Mouse (Mus musculus): ENCODE results near the gene Ptcd2.

Gene Ptcd2

DNA sequence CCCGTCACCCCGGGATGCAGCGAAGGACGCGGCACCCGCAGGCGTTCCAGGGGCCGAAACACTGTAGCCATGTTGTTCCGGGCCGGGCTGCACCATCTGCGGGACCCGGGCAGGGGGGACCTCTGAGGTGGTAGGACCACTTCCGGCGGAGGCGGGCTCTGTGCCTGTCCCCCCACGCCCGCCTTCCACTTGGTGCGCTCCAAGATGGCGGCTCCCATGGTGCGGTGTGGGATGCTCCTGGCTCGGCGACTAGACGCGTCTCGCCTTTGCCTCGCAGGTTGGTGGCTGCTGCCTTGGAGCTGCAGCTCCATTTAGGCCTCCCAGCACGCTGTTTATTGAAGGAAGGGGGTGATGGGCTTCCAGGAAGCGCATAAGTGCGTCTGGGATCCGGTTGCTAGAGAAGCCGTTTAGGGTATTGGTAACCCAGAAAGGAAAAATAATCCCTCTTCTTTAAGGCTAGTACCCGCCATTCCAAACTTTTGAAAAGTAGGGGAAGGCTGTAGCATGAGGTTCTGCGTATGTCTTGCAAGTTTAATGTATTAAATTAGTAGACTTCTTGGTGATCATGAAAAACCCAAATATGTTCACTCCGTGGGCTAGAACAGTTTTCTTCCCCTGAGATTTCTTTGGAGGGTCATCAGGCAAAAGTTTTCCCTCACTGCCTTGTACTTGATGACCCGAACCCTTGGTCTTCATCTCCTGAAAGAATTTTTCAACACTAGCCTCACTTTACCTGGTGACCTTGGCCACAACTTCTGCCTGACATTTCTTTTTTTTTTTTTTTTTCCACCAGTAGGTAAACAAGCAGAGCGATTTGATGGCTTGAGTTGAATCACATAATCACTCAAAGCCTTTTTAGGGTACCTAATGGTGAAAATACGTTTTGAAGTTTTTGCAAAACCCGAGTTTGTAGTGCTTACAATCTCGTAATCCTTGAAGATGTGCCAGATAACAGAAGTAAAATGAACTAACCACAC, at the start of gene Ptcd2, which contains the start of gene Mrps27:
Ptcd2 (minus strand) TSS at position 107 of the 977 bp plus-strand sequence.
Mrps27 (plus strand) TSS at position 188 of the 977 bp plus-strand sequence.
- in situ Hi-C loops (cut with MboI; ENCODE audit: unreplicated experiment in 2 of 2): loop anchor here (10.0 to 25.0 kb wide), 7 partner anchors 530 to 1083 kb away; partner anchors contain the start of genes Fcho2 (in 2 of the 2), Ankra2 (in 1 of the 2), Bdp1 (in 1 of the 2) and Btf3 (in 1 of the 2)

GRCm38 (mm10) chr13:99393128-99393527, 48.6 kb upstream of the Ptcd2 start:
- in situ Hi-C loops (cut with MboI; ENCODE audit: unreplicated experiment in 2 of 2): no loop called here

DNA sequence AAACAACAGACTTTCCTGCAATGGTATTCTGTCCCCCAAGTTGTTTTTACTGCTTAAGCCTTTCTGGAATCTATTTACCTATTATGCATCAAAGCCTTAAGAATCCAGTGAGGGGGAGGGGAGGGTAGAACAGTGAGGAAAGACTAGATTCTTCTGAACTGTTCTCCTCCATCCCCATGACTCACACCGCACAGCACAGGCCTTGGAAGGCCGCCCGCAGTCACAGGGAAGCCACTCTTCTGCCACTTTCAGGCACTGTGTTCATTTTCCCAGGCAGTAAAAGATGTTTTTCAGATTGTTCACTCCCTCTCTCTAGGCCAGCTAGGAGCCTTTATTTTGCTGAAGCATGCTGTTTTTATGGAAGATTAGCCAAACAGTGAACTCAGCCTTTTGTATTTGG, 46.9 kb upstream of the Ptcd2 start:
- in situ Hi-C loops (cut with MboI; ENCODE audit: unreplicated experiment in 2 of 2): no loop called here

DNA sequence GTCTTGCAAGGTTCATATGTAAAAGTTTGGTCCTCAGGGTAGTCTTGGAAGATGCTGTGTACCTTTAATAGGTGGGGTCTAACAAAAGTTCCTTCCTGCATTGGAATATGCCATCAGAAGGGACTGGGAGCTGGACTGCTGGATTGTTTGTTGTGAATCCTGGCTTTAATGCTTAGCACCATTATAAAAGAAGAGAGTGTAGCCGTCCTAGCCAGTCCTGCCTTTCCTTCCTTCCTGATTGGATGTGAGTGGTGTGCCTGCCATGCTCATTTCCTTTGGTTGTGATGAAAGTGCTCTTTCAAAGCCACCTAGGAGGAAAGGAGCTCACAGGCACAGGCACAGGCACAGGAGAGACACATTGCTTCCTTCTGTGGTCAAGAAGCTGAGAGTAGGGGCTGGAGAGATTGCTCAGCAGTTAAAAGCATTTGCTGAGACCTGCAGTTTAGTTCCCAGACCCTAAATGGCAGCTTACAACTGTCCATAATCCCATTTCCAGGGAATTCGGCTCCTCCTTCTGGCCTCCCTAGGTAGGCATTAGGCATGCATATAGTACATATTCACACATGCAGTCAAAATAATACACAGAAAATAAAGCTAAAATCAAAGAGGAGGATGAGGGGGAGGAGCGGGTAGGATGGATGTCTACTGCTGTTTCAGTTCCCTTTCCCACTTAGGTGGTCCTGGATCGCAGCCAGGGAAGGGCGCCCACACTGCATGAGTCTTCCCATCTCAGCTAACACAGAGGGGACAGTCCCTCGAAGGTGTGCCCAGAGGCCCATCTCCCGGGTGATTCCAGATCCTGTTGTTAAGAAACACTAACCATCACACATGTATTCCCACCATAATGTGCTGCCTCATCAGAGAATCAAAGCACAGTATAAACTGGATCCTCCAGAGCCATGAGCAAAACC, 43.7 kb upstream of the Ptcd2 start:
- in situ Hi-C loops (cut with MboI; ENCODE audit: unreplicated experiment in 2 of 2): no loop called here

- in situ Hi-C loops (cut with MboI; ENCODE audit: unreplicated experiment in 2 of 2): no loop called here
Measured at GRCm38 (mm10) chr13:99386341-99386740, 41.8 kb upstream of the Ptcd2 start.

DNA sequence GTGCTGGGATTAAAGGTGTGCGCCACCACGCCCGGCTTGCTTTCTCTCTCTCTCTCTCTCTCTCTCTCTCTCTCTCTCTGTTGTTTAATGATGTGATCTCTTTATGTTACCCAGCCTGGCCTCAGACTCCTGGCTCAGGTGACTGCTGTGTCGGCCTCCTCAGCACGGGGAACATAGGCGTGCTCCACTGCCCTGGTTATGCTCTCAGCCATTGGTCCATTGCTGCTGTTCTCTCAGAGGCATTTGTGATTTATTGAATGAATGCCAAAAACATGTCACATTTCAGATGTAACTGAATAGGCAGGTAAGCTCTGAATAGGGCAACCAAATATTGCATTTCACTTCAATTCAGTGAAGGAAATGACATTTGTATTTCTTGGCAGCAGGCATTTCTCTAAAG, 41.4 kb upstream of the Ptcd2 start:
- in situ Hi-C loops (cut with MboI; ENCODE audit: unreplicated experiment in 2 of 2): no loop called here

GRCm38 (mm10) chr13:99384555-99385203, 40.2 kb upstream of the Ptcd2 start:
- in situ Hi-C loops (cut with MboI; ENCODE audit: unreplicated experiment in 2 of 2): no loop called here

GRCm38 (mm10) chr13:99382373-99382772, 37.9 kb upstream of the Ptcd2 start:
- in situ Hi-C loops (cut with MboI; ENCODE audit: unreplicated experiment in 2 of 2): no loop called here

- in situ Hi-C loops (cut with MboI; ENCODE audit: unreplicated experiment in 2 of 2): loop anchor here (5.0 to 10.0 kb wide), 3 partner anchors 464 to 607 kb away; no protein-coding TSS in a partner anchor
Measured at GRCm38 (mm10) chr13:99378223-99378622, 33.7 kb upstream of the Ptcd2 start.

GRCm38 (mm10) chr13:99377055-99377454, 32.5 kb upstream of the Ptcd2 start:
- in situ Hi-C loops (cut with MboI; ENCODE audit: unreplicated experiment in 2 of 2): loop anchor here (5.0 to 10.0 kb wide), 3 partner anchors 465 to 608 kb away; no protein-coding TSS in a partner anchor

- in situ Hi-C loops (cut with MboI; ENCODE audit: unreplicated experiment in 2 of 2): loop anchor here (5.0 to 10.0 kb wide), 3 partner anchors 467 to 609 kb away; no protein-coding TSS in a partner anchor
Measured at GRCm38 (mm10) chr13:99375550-99375949, 31.0 kb upstream of the Ptcd2 start.

DNA sequence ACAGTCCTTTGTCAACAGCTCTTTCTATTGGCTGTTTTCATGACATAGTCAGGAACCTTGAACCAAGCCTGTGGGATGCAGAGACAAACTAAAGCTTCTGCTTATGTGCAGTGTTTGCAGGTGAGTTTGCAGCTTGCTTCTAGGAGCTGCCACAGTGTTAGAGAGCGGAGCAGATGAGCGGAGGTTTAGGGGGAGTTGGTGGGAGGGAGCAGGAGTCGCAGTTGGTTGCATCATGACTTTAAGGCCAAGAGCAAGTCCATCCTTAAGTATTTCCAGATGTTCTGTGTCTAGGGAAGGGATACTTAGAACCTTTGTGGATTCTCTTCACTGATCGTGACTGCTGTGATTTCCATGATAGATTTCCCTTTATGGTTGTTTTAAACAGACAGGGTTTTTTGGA, 29.7 kb upstream of the Ptcd2 start:
- in situ Hi-C loops (cut with MboI; ENCODE audit: unreplicated experiment in 2 of 2): loop anchor here (10.0 to 25.0 kb wide), 5 partner anchors 471 to 1463 kb away; partner anchors contain the start of genes Mccc2 (in 1 of the 2) and Slc30a5 (in 1 of the 2)

DNA sequence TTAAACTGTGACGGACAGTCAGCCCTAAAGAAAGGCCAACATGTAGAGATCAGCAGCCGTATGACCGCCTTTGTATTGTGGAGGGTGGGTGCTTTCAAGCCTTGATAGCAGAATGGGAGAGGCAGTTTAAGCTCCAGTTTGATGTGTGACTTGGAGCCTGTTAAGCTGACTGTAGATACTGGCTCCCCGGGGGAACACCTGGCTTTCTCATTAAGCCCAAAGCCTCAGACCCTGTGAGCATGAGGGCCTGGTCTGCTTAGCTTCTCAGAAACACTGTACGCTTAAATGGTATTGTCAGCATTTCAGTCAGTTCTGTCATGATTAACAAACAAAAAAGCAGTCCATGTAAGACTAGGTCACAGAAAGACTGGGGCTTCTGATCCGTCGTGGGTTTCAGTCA, 29.2 kb upstream of the Ptcd2 start:
- in situ Hi-C loops (cut with MboI; ENCODE audit: unreplicated experiment in 2 of 2): loop anchor here (10.0 to 25.0 kb wide), 5 partner anchors 471 to 1464 kb away; partner anchors contain the start of genes Mccc2 (in 1 of the 2) and Slc30a5 (in 1 of the 2)

GRCm38 (mm10) chr13:99371285-99371684, 26.8 kb upstream of the Ptcd2 start:
- in situ Hi-C loops (cut with MboI; ENCODE audit: unreplicated experiment in 2 of 2): loop anchor here (10.0 to 25.0 kb wide), 5 partner anchors 474 to 1466 kb away; partner anchors contain the start of genes Mccc2 (in 1 of the 2) and Slc30a5 (in 1 of the 2)

GRCm38 (mm10) chr13:99369103-99369502, 24.6 kb upstream of the Ptcd2 start:
- in situ Hi-C loops (cut with MboI; ENCODE audit: unreplicated experiment in 2 of 2): loop anchor here (25.0 kb wide), 3 partner anchors 643 to 1468 kb away; partner anchors contain the start of genes Mccc2 (in 1 of the 2) and Slc30a5 (in 1 of the 2)

DNA sequence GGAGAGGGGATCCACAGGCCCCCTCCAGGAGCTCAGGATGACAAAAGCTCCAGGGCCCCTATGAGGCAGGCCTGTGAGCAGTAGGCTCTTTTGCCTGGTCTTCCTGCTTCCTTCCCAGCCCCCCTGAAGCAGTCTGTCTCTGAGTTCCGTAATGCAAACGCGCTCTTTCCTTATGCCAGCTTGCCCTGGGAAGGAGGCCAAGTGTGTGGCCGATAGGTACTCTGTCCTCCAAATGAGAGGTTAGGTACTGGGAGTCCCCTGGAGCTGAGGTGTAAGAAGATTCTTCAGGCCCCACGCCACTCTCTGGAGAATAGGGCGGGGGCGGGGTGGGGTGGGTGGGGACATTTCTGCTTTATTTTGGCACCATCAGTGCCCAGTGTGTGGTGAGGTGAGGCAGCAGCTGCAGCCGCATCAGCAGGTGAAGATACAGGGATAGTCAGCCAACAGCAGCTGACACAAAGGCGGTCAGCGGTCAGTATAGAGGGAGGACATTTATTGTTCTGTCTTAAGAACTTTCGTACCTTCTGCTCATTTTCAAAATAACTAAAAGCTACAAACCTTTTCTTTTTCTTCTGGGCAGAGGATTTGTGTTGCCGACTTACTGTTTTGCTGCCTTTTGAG, 23.2 kb upstream of the Ptcd2 start:
- in situ Hi-C loops (cut with MboI; ENCODE audit: unreplicated experiment in 2 of 2): loop anchor here (25.0 kb wide), 3 partner anchors 645 to 1470 kb away; partner anchors contain the start of genes Mccc2 (in 1 of the 2) and Slc30a5 (in 1 of the 2)

- in situ Hi-C loops (cut with MboI; ENCODE audit: unreplicated experiment in 2 of 2): loop anchor here (25.0 kb wide), 3 partner anchors 646 to 1471 kb away; partner anchors contain the start of genes Mccc2 (in 1 of the 2) and Slc30a5 (in 1 of the 2)
Measured at GRCm38 (mm10) chr13:99366422-99367175, 22.1 kb upstream of the Ptcd2 start.

GRCm38 (mm10) chr13:99363866-99364265, 19.4 kb upstream of the Ptcd2 start:
- in situ Hi-C loops (cut with MboI; ENCODE audit: unreplicated experiment in 2 of 2): loop anchor here (25.0 kb wide), 3 partner anchors 648 to 1473 kb away; partner anchors contain the start of genes Mccc2 (in 1 of the 2) and Slc30a5 (in 1 of the 2)
